Mouse (Mus musculus) liver, embryonic 14.5 days (tissue): ENCODE results near the gene Phb2.

Experiments
- CTCF ChIP-seq: IDR thresholded peaks from 2 replicates; pipeline ENCODE4 v1.5.1; 2016; ENCODE audit warnings: antibody characterized with exemption, low read depth, control low read depth
- EP300 ChIP-seq: IDR thresholded peaks from 2 replicates; pipeline ENCODE4 v1.6.1; 2016; ENCODE audit warnings: antibody characterized with exemption, low read depth

DNA sequence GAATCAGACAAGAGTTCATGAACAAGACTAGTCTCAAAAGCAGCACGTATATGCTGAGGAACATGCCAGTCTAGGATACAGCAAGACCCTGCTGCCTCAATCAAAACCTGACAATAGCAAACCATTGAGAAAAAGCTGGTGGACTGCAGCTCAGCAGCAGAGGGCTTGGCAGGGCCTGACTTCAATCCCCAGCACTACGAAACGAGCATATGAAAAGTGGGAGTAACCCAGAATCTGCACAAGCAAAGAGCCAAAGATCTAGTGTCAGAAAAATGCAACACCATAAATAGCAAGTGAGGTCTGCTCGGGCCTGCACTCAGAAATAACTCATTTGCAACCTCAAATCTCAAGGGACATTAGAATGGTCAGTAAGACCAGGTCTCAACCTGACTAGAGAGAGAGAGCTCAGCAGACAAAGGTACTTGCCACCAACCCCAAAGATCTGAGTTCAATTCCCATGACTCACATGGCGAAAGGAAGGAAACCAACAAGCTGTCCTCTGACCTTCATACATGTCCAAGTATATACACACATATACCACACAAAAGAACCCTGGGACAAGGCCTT is 6.0 kb upstream of the Phb2 start:
- no peak for TF ChIP-seq CTCF
- TF ChIP-seq EP300: no peak
